Mouse (Mus musculus) cerebellum, adult 18-20 months (tissue): ENCODE data around the gene Naglu.
A peak's percentile ranks its signal among the peaks of the same experiment; 100 is the strongest.

Source experiments
- DNase-seq, 2 experiments: peaks; one replicate each; pipeline ENCODE4 v3.0.0; 2021

The Naglu gene

GRCm38 (mm10) chr11:101058726-101059125 is 11.1 kb upstream of the Naglu start:
- DNase-seq, result no peak

- no peak for DNase-seq
Measured at GRCm38 (mm10) chr11:101059473-101059872, 10.3 kb upstream of the Naglu start.

GRCm38 (mm10) chr11:101060126-101060525 is 9.7 kb upstream of the Naglu start:
- DNase-seq, result peak; percentile 65 to 66

- DNase-seq, result no peak
Measured at GRCm38 (mm10) chr11:101061049-101061448, 8.8 kb upstream of the Naglu start.

GRCm38 (mm10) chr11:101062165-101062884 is 7.5 kb upstream of the Naglu start:
- DNase-seq, result no peak

GRCm38 (mm10) chr11:101062971-101063675 is 6.7 kb upstream of the Naglu start:
- no peak for DNase-seq

- DNase-seq, result peak; percentile 65 to 70
Measured at GRCm38 (mm10) chr11:101063676-101064327, 6.0 kb upstream of the Naglu start.

- DNase-seq, result no peak
Measured at GRCm38 (mm10) chr11:101064462-101064861, 5.3 kb upstream of the Naglu start.

- no peak for DNase-seq
Measured at GRCm38 (mm10) chr11:101065002-101065401, 4.8 kb upstream of the Naglu start.

GRCm38 (mm10) chr11:101066549-101067412 is 3.0 kb upstream of the Naglu start:
- peak; percentile 88 to 90 for DNase-seq

GRCm38 (mm10) chr11:101070189-101070527 is 346 bp downstream of the Naglu start:
- no peak for DNase-seq

- DNase-seq, result no peak
Measured at GRCm38 (mm10) chr11:101070987-101071386, 1.2 kb downstream of the Naglu start.

- no peak for DNase-seq
Measured at GRCm38 (mm10) chr11:101071810-101072428, 2.1 kb downstream of the Naglu start.

GRCm38 (mm10) chr11:101078121-101078520 is 8.3 kb downstream of the Naglu start, which contains the start of gene Hsd17b1:
TSS of gene Hsd17b1 (plus strand) at chr11:101078411.
- no peak for DNase-seq

- no peak for DNase-seq
Measured at GRCm38 (mm10) chr11:101079746-101080145, 9.9 kb downstream of the Naglu start.

- DNase-seq, result no peak
Measured at GRCm38 (mm10) chr11:101080421-101080820, 10.6 kb downstream of the Naglu start.

GRCm38 (mm10) chr11:101081659-101082058 is 11.8 kb downstream of the Naglu start:
- no peak for DNase-seq

- peak; percentile 88 to 90 for DNase-seq
Measured at GRCm38 (mm10) chr11:101082208-101083082, 12.6 kb downstream of the Naglu start, which contains the start of gene Coasy. TSS of gene Coasy (plus strand) at chr11:101082565.

GRCm38 (mm10) chr11:101083083-101083697 is 13.4 kb downstream of the Naglu start:
- no peak for DNase-seq

GRCm38 (mm10) chr11:101084246-101084645 is 14.4 kb downstream of the Naglu start:
- no peak for DNase-seq

- DNase-seq, result no peak
Measured at GRCm38 (mm10) chr11:101084811-101085210, 15.0 kb downstream of the Naglu start.
